Mouse (Mus musculus) frontal cortex, postnatal 10 days (tissue): ENCODE data around the gene Spred2.
A peak's percentile ranks its signal among the peaks of the same experiment; 100 is the strongest.

Experiments used
- DNase-seq, 2 experiments: peaks; one replicate each; pipeline ENCODE4 v3.0.0; 2022; ENCODE audit warnings: low spot score in 2 of 2, mixed read lengths in 1 of 2

The Spred2 gene

DNA sequence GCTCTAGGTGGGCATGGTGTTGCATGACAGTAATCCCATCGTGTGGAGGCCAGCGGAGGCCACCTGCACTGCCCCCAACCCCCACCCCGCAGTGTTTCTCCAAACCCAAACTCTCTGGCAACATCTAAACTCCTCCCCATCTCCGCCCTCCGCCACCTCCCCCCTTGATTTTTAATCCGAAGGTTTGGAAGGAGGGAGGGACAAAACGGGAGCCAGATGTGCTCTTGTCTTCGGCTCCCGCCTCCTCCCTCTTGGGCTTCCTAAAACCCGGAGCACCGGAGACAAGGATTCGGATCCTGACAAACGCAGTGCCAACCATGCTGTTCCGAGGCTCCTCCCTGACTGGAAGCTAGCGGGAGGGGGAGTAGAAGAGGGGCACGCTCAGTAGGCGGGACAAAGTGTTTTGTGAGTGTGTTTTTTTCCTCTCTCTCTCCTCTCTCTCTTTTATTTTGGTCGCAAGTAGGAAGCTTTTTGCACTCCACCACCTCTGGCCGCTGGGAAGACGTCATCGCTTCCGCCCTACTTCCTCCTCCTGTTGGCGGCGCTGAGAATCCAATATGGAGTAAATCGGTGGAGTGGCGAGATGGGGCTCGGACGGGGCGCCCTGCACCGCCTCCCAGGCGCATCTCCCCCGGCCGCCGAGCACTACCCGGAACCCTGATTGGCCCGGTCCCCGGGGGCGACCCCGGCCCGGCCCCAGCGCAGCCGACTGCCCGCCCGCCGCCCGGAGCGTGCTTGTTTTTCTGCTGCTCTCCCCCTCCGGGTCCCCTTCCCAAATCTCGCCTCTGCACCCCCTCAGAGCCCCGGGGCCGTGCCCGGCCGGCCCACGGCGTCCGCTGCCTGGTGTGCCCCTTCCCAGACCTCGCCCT is at the start of gene Spred2:
Spred2 (plus strand) TSS at position 488 of the 869 bp plus-strand sequence.
- DNase-seq, result peak; percentile 88 to 90

DNA sequence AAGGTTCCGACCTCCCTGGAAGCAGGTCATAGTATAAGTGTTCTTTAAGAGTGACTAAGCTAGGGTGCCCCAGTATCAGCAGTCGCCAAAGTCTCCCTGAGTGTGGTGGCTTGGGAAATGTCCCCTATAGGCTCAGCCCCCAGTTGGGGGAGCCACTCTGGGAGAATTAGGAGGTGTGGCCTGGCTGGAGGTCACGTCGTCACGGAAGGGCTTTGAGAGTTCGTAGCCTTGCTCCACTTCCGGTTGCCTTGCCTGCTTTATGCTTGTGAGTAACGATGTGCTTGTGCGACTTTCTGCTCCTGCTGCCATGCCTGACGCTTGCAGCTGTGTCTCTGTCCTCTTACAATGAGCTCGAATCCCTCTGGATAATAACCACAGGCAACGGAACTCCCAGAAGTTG is 48.6 kb upstream of the Spred2 start:
- DNase-seq, result no peak

GRCm38 (mm10) chr11:19875964-19876363 is 48.2 kb upstream of the Spred2 start:
- DNase-seq, result no peak

GRCm38 (mm10) chr11:19877239-19877915 is 46.8 kb upstream of the Spred2 start:
- no peak for DNase-seq

- no peak for DNase-seq
Observed at GRCm38 (mm10) chr11:19881342-19881741, 42.8 kb upstream of the Spred2 start.

DNA sequence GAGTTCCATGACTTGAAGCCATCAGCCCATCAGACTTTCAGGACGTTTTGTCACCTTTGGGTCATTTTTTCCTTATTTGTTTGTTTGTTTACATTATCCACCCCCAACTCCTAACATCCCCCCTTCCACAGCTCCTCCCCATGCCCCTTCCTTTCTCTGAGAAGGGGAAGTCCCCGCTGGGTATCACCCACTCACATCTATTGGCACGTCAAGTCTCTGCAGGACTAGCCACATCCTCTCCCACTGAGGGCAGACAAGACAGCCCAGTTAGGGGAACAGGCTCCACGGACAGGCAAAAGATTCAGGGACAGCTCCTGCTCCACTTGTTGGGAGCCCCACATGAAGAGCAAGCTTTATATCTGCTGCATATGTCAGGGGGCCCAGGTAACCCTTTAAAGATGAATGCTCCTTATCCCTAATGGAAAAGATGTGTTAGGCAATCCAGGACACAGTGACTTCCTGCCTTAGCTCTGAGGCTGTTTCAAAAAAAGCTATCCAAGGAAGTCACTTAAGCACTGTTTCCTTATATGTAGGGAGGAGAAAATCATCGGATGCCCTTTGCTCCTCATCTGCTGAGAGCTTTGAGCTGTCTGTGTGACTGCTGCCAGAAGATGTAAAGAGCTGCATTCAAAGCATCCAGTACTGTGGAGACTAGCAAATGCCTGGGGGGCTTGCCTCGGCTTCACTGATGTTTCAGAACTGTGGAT is 33.3 kb upstream of the Spred2 start:
- no peak for DNase-seq

GRCm38 (mm10) chr11:19893233-19893632 is 30.9 kb upstream of the Spred2 start:
- no peak for DNase-seq

GRCm38 (mm10) chr11:19899621-19900020 is 24.6 kb upstream of the Spred2 start:
- DNase-seq, result peak; percentile 48 to 52

GRCm38 (mm10) chr11:19900712-19901111 is 23.5 kb upstream of the Spred2 start:
- no peak for DNase-seq

DNA sequence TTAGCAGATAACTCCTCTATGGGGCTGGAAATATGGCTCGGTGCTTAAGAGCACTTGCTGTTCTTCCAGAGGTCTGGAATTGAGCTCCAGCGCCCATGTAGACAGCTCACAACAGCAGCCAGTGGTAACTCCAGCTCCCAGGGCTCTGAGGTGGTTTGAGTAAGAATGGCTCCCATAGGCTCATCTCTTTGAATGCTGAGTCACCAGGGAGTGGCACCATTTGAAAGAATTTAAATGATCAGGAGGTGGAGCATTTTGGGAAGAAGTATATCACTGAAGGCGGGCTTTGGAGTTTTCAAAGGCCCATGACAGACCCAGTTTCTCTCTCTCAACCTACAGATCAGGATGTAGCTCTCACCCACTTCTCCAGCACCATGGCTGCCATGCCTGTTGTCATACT is 13.0 kb upstream of the Spred2 start:
- DNase-seq, result no peak

DNA sequence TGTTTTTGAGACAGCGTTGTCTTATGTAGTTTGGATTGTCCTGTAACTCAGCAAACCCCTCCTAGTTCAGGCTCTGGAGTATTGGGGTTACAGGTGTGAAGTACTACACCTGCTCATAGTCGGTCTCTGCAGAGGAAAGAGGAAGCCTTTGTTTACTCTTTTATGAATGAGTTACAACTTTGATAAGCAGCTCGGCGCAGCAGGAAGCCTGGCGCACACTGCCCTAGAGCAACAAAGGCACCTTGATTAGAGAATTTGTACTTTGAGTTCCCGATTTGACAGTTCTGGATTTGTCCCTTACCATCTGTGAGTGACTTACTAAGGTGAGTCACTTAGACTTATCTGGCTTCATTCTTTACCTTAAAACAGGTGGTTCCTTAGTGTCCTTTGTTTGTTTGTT is 12.0 kb upstream of the Spred2 start:
- no peak for DNase-seq

GRCm38 (mm10) chr11:19912661-19913060 is 11.5 kb upstream of the Spred2 start:
- no peak for DNase-seq

DNA sequence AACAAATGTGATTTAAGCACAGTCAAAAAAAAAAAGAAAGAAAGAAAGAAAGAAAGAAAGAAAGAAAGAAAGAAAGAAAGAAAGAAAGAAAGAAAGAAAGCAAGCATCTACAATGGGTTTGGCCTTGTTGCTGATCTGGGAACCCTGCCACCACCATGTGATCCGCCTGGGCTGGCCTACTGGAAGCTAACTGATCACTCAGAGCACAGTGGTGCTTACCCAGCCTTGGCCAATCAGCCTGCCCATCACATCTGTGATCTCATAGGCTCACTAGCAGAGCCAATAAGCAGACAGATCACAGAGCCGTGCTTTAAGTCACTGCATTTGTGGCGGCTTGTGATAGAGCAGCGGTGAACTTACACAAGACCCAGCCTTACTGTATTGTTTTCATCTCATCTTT is 10.4 kb upstream of the Spred2 start:
- DNase-seq, result no peak

DNA sequence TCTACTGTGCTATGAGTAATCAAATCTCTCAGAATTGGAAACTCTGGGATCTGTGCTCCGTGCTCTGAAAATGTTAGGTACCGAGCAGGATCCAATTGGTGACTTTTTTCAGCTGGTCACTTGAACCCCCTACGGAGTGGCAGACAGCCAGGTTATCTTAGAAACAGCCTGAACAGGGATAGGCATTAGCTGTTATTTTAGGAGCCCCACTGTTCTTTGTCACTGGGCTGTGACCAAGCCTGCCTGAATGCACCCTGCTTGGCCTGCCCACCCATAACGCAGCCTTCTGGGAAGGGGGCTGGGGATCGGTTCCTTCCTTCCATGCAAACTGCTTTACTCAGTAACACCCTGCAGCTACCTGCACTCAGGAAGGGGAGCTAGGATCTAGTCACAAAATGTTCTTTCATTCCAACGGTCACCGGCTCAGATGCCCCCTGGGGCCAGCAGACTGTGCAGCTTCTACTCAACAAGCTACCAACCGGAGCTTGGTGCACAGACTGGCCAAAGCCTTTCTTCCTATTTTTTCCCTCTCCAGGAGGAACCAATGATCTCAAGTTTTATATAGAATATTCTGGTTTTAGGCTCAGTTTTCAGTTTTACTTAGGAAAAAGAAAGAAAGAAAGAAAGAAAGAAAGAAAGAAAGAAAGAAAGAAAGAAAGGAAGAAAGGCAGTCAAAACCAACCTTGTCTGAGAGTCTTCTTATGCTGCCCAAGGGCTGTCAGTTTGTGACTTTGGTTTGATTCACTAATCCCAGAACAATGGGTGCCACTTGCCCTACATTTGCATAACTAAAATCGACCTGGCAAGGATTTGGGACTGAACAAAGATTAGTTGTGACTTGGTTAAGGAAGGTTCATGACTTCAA is 6.6 kb upstream of the Spred2 start:
- no peak for DNase-seq

GRCm38 (mm10) chr11:19918246-19918540 is 6.0 kb upstream of the Spred2 start:
- DNase-seq, result no peak

GRCm38 (mm10) chr11:19919460-19919784 is 4.8 kb upstream of the Spred2 start:
- DNase-seq, result no peak

- DNase-seq, result peak; percentile 73 to 86
Observed at GRCm38 (mm10) chr11:19919785-19920671, 4.1 kb upstream of the Spred2 start.

DNA sequence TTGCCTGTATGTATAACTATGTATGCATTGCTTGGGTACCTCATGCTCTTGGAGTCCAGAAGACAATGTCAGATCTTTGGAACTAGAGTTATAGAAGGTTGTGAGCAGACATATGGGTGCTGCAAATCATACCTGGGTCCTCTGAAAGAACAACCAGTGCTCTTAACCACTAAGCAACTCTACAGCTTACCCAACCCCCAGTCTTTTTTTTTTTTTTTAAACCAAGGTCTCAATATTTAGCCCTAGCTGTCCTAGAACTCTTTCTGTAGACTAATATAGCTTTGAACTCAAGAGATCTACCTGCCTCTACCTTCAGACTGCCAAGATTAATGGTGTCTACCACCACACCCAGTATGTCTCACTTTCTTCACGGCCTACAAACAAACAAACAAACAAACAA is 2.5 kb upstream of the Spred2 start:
- no peak for DNase-seq

GRCm38 (mm10) chr11:19922208-19922607 is 2.0 kb upstream of the Spred2 start:
- no peak for DNase-seq

GRCm38 (mm10) chr11:19924757-19925148 is 578 bp downstream of the Spred2 start:
- peak; percentile 47 to 58 for DNase-seq
